Mouse (Mus musculus): ENCODE measurements around the gene Tecpr1. TPM values are rescaled to one million over a fixed set of nuclear protein-coding genes. Genes with fewer than 3 reads are reported as not detected.

Tecpr1 gene
- polyA plus RNA-seq, 1 experiment from 2014 or later, result 18.9 TPM

GRCm38 (mm10) chr5:144255632-144256540 is 32.5 kb upstream of the Tecpr1 start:
- 0% methylated on average over 34 of the region's 40 CpGs for WGBS
- Histone ChIP-seq H3K4me1 (replicated peaks; ENCODE audit: control insufficient read depth, insufficient read depth, low read length) (peaks cover 39% of the 10 kb centered on the region), H3K36me3 (ENCODE audit: control insufficient read depth, insufficient read depth, low read length) (peaks cover 19% of the 10 kb centered on the region), H3K9ac (ENCODE audit: low read length) (peak overlapping the region; percentile 94), H3K27me3 (replicated peaks; ENCODE audit: control insufficient read depth, insufficient read depth, low read length) (no peaks in the 10 kb centered on the region), H3K27ac (ENCODE audit: low read depth) (peak overlapping the region; percentile 93), H3K9me3 (ENCODE audit: control insufficient read depth, low read length) (no peaks in the 10 kb centered on the region), H3K4me2 (ENCODE audit: low read length) (peak overlapping the region; percentile 92), H3K4me3 (ENCODE audit: low read depth, low read length) (peak overlapping the region; percentile 91)
- peak; percentile 50 for ATAC-seq (replicated peaks; ENCODE audit: low FRiP score, low TSS enrichment, low read depth)
- peak; percentile 85 for DNase-seq (ENCODE audit: low spot score)

GRCm38 (mm10) chr5:144254811-144255631 is 31.6 kb upstream of the Tecpr1 start:
- no peaks in the 10 kb centered on the region for H3K27me3 ChIP-seq (replicated peaks; ENCODE audit: control insufficient read depth, insufficient read depth, low read length)
- peaks cover 3% of the 10 kb centered on the region; the same call in 1 of the 2 replicates for H3K9me3 ChIP-seq (ENCODE audit: control insufficient read depth, low read length)
- H3K4me3 ChIP-seq (ENCODE audit: low read depth, low read length), result peak overlapping the region; percentile 91
- WGBS, result under 1% methylated on average over 68 of the region's 84 CpGs
- peak overlapping the region; percentile 93 for H3K27ac ChIP-seq (ENCODE audit: low read depth)
- peak overlapping the region; percentile 92 for H3K4me2 ChIP-seq (ENCODE audit: low read length)
- peak overlapping the region; percentile 94 for H3K9ac ChIP-seq (ENCODE audit: low read length)
- peak; percentile 92 for DNase-seq (ENCODE audit: low spot score)
- peaks cover 39% of the 10 kb centered on the region for H3K4me1 ChIP-seq (replicated peaks; ENCODE audit: control insufficient read depth, insufficient read depth, low read length)
- H3K36me3 ChIP-seq (ENCODE audit: control insufficient read depth, insufficient read depth, low read length), result peaks cover 12% of the 10 kb centered on the region; the same call in 1 of the 2 replicates
- ATAC-seq (replicated peaks; ENCODE audit: low FRiP score, low TSS enrichment, low read depth), result peak; percentile 84

- peak overlapping the region; percentile 94; the same call in 1 of the 2 replicates for H3K9ac ChIP-seq (ENCODE audit: low read length)
- ATAC-seq (replicated peaks; ENCODE audit: low FRiP score, low TSS enrichment, low read depth), result peak; percentile 10
- H3K4me1 ChIP-seq (replicated peaks; ENCODE audit: control insufficient read depth, insufficient read depth, low read length), result peaks cover 34% of the 10 kb centered on the region
- peak overlapping the region; percentile 92 for H3K4me2 ChIP-seq (ENCODE audit: low read length)
- peaks cover 7% of the 10 kb centered on the region; the same call in 1 of the 2 replicates for H3K9me3 ChIP-seq (ENCODE audit: control insufficient read depth, low read length)
- no peak for DNase-seq (ENCODE audit: low spot score)
- H3K4me3 ChIP-seq (ENCODE audit: low read depth, low read length), result peak overlapping the region; percentile 91
- H3K36me3 ChIP-seq (ENCODE audit: control insufficient read depth, insufficient read depth, low read length), result peaks cover 10% of the 10 kb centered on the region; the same call in 1 of the 2 replicates
- no peaks in the 10 kb centered on the region for H3K27me3 ChIP-seq (replicated peaks; ENCODE audit: control insufficient read depth, insufficient read depth, low read length)
- WGBS, result 54% methylated on average over 16 of the region's 16 CpGs
- peak overlapping the region; percentile 93; the same call in 1 of the 2 replicates for H3K27ac ChIP-seq (ENCODE audit: low read depth)
Observed at GRCm38 (mm10) chr5:144254122-144254810, 30.9 kb upstream of the Tecpr1 start.

- H3K27ac ChIP-seq (ENCODE audit: low read depth), result no peak overlapping the region
- no peak overlapping the region for H3K9ac ChIP-seq (ENCODE audit: low read length)
- H3K4me3 ChIP-seq (ENCODE audit: low read depth, low read length), result no peak overlapping the region
- no peak overlapping the region for H3K4me2 ChIP-seq (ENCODE audit: low read length)
- H3K9me3 ChIP-seq (ENCODE audit: control insufficient read depth, low read length), result peaks cover 7% of the 10 kb centered on the region; the same call in 1 of the 2 replicates
- peaks cover 28% of the 10 kb centered on the region for H3K4me1 ChIP-seq (replicated peaks; ENCODE audit: control insufficient read depth, insufficient read depth, low read length)
- no peak for DNase-seq (ENCODE audit: low spot score)
- H3K27me3 ChIP-seq (replicated peaks; ENCODE audit: control insufficient read depth, insufficient read depth, low read length), result no peaks in the 10 kb centered on the region
- 68% methylated on average over 4 of the region's 4 CpGs for WGBS
- no peak for ATAC-seq (replicated peaks; ENCODE audit: low FRiP score, low TSS enrichment, low read depth)
- H3K36me3 ChIP-seq (ENCODE audit: control insufficient read depth, insufficient read depth, low read length), result peaks cover under 1% of the 10 kb centered on the region; the same call in 1 of the 2 replicates
Observed at GRCm38 (mm10) chr5:144253212-144253611, 29.8 kb upstream of the Tecpr1 start.

GRCm38 (mm10) chr5:144251876-144252577 is 28.6 kb upstream of the Tecpr1 start:
- WGBS, result 84% methylated on average over 13 of the region's 13 CpGs
- no peak overlapping the region for H3K27ac ChIP-seq (ENCODE audit: low read depth)
- H3K9me3 ChIP-seq (ENCODE audit: control insufficient read depth, low read length), result peaks cover 7% of the 10 kb centered on the region; the same call in 1 of the 2 replicates
- DNase-seq (ENCODE audit: low spot score) (no peak), ATAC-seq (replicated peaks; ENCODE audit: low FRiP score, low TSS enrichment, low read depth) (no peak)
- H3K4me3 ChIP-seq (ENCODE audit: low read depth, low read length), result no peak overlapping the region
- no peaks in the 10 kb centered on the region for H3K36me3 ChIP-seq (ENCODE audit: control insufficient read depth, insufficient read depth, low read length)
- H3K4me2 ChIP-seq (ENCODE audit: low read length), result no peak overlapping the region
- no peaks in the 10 kb centered on the region for H3K27me3 ChIP-seq (replicated peaks; ENCODE audit: control insufficient read depth, insufficient read depth, low read length)
- H3K9ac ChIP-seq (ENCODE audit: low read length), result no peak overlapping the region
- H3K4me1 ChIP-seq (replicated peaks; ENCODE audit: control insufficient read depth, insufficient read depth, low read length), result peaks cover 21% of the 10 kb centered on the region

- Histone ChIP-seq H3K36me3 (ENCODE audit: control insufficient read depth, insufficient read depth, low read length) (no peaks in the 10 kb centered on the region), H3K4me3 (ENCODE audit: low read depth, low read length) (no peak overlapping the region), H3K9ac (ENCODE audit: low read length) (no peak overlapping the region), H3K27ac (ENCODE audit: low read depth) (no peak overlapping the region), H3K4me1 (replicated peaks; ENCODE audit: control insufficient read depth, insufficient read depth, low read length) (peaks cover 20% of the 10 kb centered on the region), H3K9me3 (ENCODE audit: control insufficient read depth, low read length) (peaks cover 7% of the 10 kb centered on the region; the same call in 1 of the 2 replicates), H3K27me3 (replicated peaks; ENCODE audit: control insufficient read depth, insufficient read depth, low read length) (no peaks in the 10 kb centered on the region), H3K4me2 (ENCODE audit: low read length) (no peak overlapping the region)
- no peak for ATAC-seq (replicated peaks; ENCODE audit: low FRiP score, low TSS enrichment, low read depth)
- no peak for DNase-seq (ENCODE audit: low spot score)
- 82% methylated on average over 3 of the region's 3 CpGs for WGBS
Observed at GRCm38 (mm10) chr5:144249871-144250270, 26.5 kb upstream of the Tecpr1 start.

- ATAC-seq (replicated peaks; ENCODE audit: low FRiP score, low TSS enrichment, low read depth), result peak; percentile 56; the same call in 1 of the 2 replicates
- no peaks in the 10 kb centered on the region for H3K36me3 ChIP-seq (ENCODE audit: control insufficient read depth, insufficient read depth, low read length)
- DNase-seq (ENCODE audit: low spot score), result no peak
- H3K27ac ChIP-seq (ENCODE audit: low read depth), result no peak overlapping the region; the same call in 1 of the 2 replicates
- no peak overlapping the region for H3K4me3 ChIP-seq (ENCODE audit: low read depth, low read length)
- H3K9ac ChIP-seq (ENCODE audit: low read length), result no peak overlapping the region
- H3K27me3 ChIP-seq (replicated peaks; ENCODE audit: control insufficient read depth, insufficient read depth, low read length), result no peaks in the 10 kb centered on the region
- no peak overlapping the region for H3K4me2 ChIP-seq (ENCODE audit: low read length)
- H3K4me1 ChIP-seq (replicated peaks; ENCODE audit: control insufficient read depth, insufficient read depth, low read length), result peaks cover 15% of the 10 kb centered on the region
- 51% methylated on average over 10 of the region's 10 CpGs for whole genome bisulfite sequencing
- H3K9me3 ChIP-seq (ENCODE audit: control insufficient read depth, low read length), result peaks cover 7% of the 10 kb centered on the region; the same call in 1 of the 2 replicates
Observed at GRCm38 (mm10) chr5:144247906-144248585, 24.6 kb upstream of the Tecpr1 start.

Data from intestine, embryonic 14.5 days (tissue).